Mouse (Mus musculus) kidney, embryonic 14.5 days (tissue): ENCODE measurements around the gene Lonp1. TPM values are rescaled to one million over a fixed set of nuclear protein-coding genes. Genes with fewer than 3 reads are reported as not detected.

Experiments used
- ATAC-seq: fragments of 200-750 bp; cut with Nextera tagmentation; 2 replicates; pipeline ENCODE4 v1.8.0; 2017; ENCODE audit warnings: moderate number of reproducible peaks, mild to moderate bottlenecking, moderate TSS enrichment, moderate library complexity; ENCODE audit not compliant: low FRiP score, low TSS enrichment
- H3K27ac ChIP-seq: fragments of 300-500 bp; sonication (generic); 2 replicates; pipeline ENCODE4 v1.5.1; 2014; ENCODE audit warnings: low read depth, mild to moderate bottlenecking, low read length, moderate library complexity, mixed read lengths
- H3K27me3 ChIP-seq: fragments of 300-500 bp; sonication (generic); 2 replicates; pipeline ENCODE4 v1.6.1; 2014; ENCODE audit warnings: mild to moderate bottlenecking, low read length; ENCODE audit not compliant: control insufficient read depth, insufficient read depth
- H3K36me3 ChIP-seq: fragments of 300-500 bp; sonication (generic); 2 replicates; pipeline ENCODE4 v1.6.1; 2014; ENCODE audit warnings: low read length, mixed read lengths; ENCODE audit not compliant: control insufficient read depth, insufficient read depth
- H3K4me1 ChIP-seq: fragments of 300-500 bp; sonication (generic); 2 replicates; pipeline ENCODE4 v1.6.1; 2014; ENCODE audit warnings: low read length, mixed read lengths; ENCODE audit not compliant: control insufficient read depth, insufficient read depth
- H3K4me2 ChIP-seq: fragments of 300-500 bp; sonication (generic); replicated peaks from 2 replicates; pipeline ENCODE4 v1.6.1; 2014; ENCODE audit warnings: low read depth, mild to moderate bottlenecking, low read length
- H3K4me3 ChIP-seq: fragments of 300-500 bp; sonication (generic); 2 replicates; pipeline ENCODE4 v1.5.1; 2014; ENCODE audit warnings: mild to moderate bottlenecking, low read length
- H3K9ac ChIP-seq: fragments of 300-500 bp; sonication (generic); 2 replicates; pipeline ENCODE4 v1.6.1; 2014; ENCODE audit warnings: low read depth, mild to moderate bottlenecking, low read length, moderate library complexity
- H3K9me3 ChIP-seq: fragments of 300-500 bp; sonication (generic); 2 replicates; pipeline ENCODE4 v1.6.1; 2016; ENCODE audit warnings: low read length; ENCODE audit not compliant: control insufficient read depth
- WGBS: fragments of 180-500 bp; shearing (Covaris S2); extraction: QIAGEN DNeasy Blood & Tissue Kit; methylation state at CpG from one replicate; pipeline ENCODE4 v1.1.7; 2014; 5-methylcytosine and 5-hydroxymethylcytosine counted together
- polyA plus RNA-seq: library from polyadenylated mRNA; unstranded; fragments of >200 nt; fragmentation: Nextera tagmentation; extraction: Ambion mirVana; gene quantifications from 2 replicates; pipeline ENCODE4 v1.2.1, GENCODE M21; 2014

Gene Lonp1
- polyA plus RNA-seq, 1 experiment from 2014 or later = 63.2 TPM

- 57% methylated on average over 3 of the region's 3 CpGs for WGBS
- Histone ChIP-seq H3K36me3 (no peaks in the 10 kb centered on the region), H3K4me1 (peaks cover 12% of the 10 kb centered on the region; the same call in 1 of the 2 replicates), H3K4me3 (peak overlapping the region; percentile 18), H3K4me2 (peak overlapping the region; percentile 39), H3K27ac (no peak overlapping the region), H3K9me3 (no peaks in the 10 kb centered on the region), H3K9ac (no peak overlapping the region), H3K27me3 (no peaks in the 10 kb centered on the region)
- ATAC-seq = no peak
Observed at GRCm38 (mm10) chr17:56663659-56664058, 37.0 kb upstream of the Lonp1 start.

- no peak overlapping the region for H3K4me2 ChIP-seq
- ATAC-seq = no peak
Observed at GRCm38 (mm10) chr17:56656171-56656570, 29.5 kb upstream of the Lonp1 start.

DNA sequence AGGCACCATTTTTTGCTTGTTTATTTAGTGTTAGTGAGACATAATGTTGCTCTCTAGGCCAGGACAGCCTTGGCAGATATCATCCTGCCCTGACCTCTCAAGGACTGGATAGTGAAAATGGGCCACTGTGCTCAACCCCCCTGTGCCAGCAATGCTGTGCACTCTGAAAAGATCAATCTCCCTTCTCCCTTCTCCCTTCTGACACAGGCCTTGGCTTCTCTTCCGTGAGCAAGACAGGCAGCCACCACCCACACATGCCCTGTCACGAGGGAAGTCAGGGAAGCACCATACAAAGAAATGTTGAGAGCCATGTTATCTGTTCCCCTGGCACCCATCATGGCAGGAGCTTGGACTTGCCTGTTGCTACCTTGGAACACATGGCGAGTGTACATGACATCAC, 28.6 kb upstream of the Lonp1 start:
- no peak overlapping the region for H3K27ac ChIP-seq
- H3K27me3 ChIP-seq = no peaks in the 10 kb centered on the region
- no peak for ATAC-seq
- no peaks in the 10 kb centered on the region for H3K36me3 ChIP-seq
- 80% methylated on average over 3 of the region's 3 CpGs for WGBS
- no peaks in the 10 kb centered on the region for H3K4me1 ChIP-seq
- no peak overlapping the region for H3K4me3 ChIP-seq
- H3K9ac ChIP-seq = no peak overlapping the region
- H3K9me3 ChIP-seq = no peaks in the 10 kb centered on the region
- H3K4me2 ChIP-seq = no peak overlapping the region

More at GRCm38 (mm10) chr17:56656171-56656570, 29.5 kb upstream of the Lonp1 start:
- Histone ChIP-seq H3K27ac (no peak overlapping the region), H3K9me3 (no peaks in the 10 kb centered on the region), H3K27me3 (no peaks in the 10 kb centered on the region), H3K9ac (no peak overlapping the region), H3K36me3 (no peaks in the 10 kb centered on the region), H3K4me1 (no peaks in the 10 kb centered on the region), H3K4me3 (no peak overlapping the region)
- 89% methylated on average over 6 of the region's 6 CpGs for WGBS

DNA sequence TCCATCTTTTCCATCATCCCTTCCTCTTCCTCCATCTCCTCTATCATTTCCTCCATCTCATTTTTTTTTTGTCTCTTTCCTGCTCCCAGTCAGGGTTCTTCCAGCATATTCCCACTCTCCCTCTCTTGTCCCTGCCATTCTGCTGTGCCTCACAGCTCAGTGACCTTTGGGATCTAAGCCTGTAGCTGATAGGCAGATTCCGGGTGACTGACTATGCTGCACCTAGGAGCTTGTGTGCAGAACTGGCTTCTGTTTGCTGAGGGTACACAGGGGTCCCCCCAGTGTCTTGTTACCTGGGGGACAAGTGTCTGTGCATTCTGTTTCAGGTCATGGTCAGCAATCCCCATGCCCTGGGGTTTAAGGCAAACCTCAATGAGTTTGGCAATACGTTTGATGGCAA, 28.1 kb upstream of the Lonp1 start:
- Histone ChIP-seq H3K9ac (no peak overlapping the region), H3K4me2 (no peak overlapping the region), H3K4me1 (no peaks in the 10 kb centered on the region), H3K9me3 (no peaks in the 10 kb centered on the region), H3K27me3 (no peaks in the 10 kb centered on the region), H3K4me3 (no peak overlapping the region), H3K27ac (no peak overlapping the region), H3K36me3 (no peaks in the 10 kb centered on the region)
- 53% methylated on average over 2 of the region's 2 CpGs for WGBS
- ATAC-seq = no peak

DNA sequence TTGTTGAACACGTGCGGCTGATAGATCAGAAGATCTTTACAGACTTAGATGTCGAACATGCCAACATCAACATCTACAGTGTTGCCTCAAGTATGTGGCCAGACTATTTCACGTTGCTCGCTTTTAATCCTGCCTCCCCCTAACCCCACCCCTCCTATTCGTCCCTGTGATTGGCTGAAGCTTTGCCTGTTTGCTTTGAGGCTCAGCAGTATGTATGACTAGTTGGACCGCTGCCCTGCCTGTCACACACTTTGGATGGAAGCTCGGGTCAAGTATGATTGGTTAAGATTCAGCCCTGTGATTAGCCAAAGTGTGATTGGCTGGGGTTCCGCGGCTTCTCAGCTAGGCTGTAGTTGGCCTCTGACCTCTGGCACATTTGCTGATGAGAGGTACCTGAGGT, 25.1 kb upstream of the Lonp1 start:
- Histone ChIP-seq H3K9ac (no peak overlapping the region), H3K27me3 (no peaks in the 10 kb centered on the region), H3K4me1 (no peaks in the 10 kb centered on the region), H3K9me3 (no peaks in the 10 kb centered on the region), H3K4me2 (peak overlapping the region; percentile 25; the same call in 1 of the 2 replicates), H3K27ac (no peak overlapping the region), H3K4me3 (no peak overlapping the region), H3K36me3 (no peaks in the 10 kb centered on the region)
- peak; percentile 48; the same call in 1 of the 2 replicates for ATAC-seq
- WGBS = 17% methylated on average over 10 of the region's 10 CpGs

- Histone ChIP-seq H3K9ac (no peak overlapping the region), H3K4me2 (no peak overlapping the region), H3K9me3 (no peaks in the 10 kb centered on the region), H3K27ac (no peak overlapping the region), H3K4me3 (no peak overlapping the region), H3K36me3 (no peaks in the 10 kb centered on the region), H3K4me1 (no peaks in the 10 kb centered on the region), H3K27me3 (no peaks in the 10 kb centered on the region)
- ATAC-seq = no peak
- 58% methylated on average over 11 of the region's 13 CpGs for WGBS
Observed at GRCm38 (mm10) chr17:56647546-56647945, 20.9 kb upstream of the Lonp1 start.

DNA sequence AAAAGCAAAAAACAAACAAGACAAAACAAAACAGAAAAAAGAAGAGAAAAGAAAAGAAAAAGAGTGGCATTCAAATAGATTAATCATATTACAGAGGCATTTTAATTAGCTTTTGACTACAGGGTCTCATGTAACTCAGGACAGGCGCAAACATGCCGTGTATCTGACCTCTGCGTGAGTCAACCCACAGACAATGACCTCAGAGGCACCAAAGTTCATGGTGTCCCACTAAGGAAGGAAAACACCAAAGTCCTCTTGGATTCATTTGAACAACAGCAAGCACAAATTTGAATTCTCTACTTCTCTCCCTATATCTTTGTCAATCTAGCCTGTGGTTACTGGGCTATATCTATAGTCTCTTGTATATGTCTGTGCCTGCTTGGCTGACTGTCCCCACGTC, 16.6 kb upstream of the Lonp1 start:
- no peaks in the 10 kb centered on the region for H3K36me3 ChIP-seq
- no peak overlapping the region for H3K27ac ChIP-seq
- WGBS = 79% methylated on average over 4 of the region's 4 CpGs
- H3K4me3 ChIP-seq = no peak overlapping the region
- no peak overlapping the region for H3K9ac ChIP-seq
- no peak for ATAC-seq
- no peak overlapping the region for H3K4me2 ChIP-seq
- no peaks in the 10 kb centered on the region for H3K27me3 ChIP-seq
- H3K4me1 ChIP-seq = no peaks in the 10 kb centered on the region
- no peaks in the 10 kb centered on the region for H3K9me3 ChIP-seq

GRCm38 (mm10) chr17:56634023-56634422, 7.3 kb upstream of the Lonp1 start:
- 86% methylated on average over 6 of the region's 6 CpGs for WGBS
- Histone ChIP-seq H3K36me3 (no peaks in the 10 kb centered on the region), H3K9me3 (no peaks in the 10 kb centered on the region), H3K4me2 (no peak overlapping the region), H3K27me3 (no peaks in the 10 kb centered on the region), H3K27ac (no peak overlapping the region), H3K9ac (no peak overlapping the region), H3K4me1 (no peaks in the 10 kb centered on the region), H3K4me3 (no peak overlapping the region)
- ATAC-seq = no peak

DNA sequence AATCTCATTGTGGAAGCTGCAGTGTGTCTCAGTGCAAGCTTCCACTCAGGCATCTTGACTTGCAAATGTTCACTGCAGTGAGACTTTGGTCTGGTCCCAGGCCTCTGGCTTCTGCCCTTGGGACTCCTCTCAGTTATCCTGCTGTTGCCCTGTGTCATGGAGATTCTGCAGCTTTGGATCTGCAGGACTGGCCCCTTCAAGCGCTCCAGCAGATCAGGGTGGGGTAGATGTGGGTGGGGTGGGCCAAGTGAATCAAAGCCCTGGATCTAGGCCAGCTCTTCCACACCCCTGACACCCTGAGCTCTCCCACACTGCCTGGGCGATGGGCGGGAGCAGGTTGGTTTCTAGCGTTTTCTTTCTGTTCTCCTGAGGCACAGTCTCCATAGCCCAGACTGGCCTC, 5.1 kb upstream of the Lonp1 start:
- WGBS = 54% methylated on average over 4 of the region's 4 CpGs
- no peak for ATAC-seq

More for the DNA sequence above, 5.1 kb upstream of the Lonp1 start:
- Histone ChIP-seq H3K27me3 (no peaks in the 10 kb centered on the region), H3K9ac (no peak overlapping the region), H3K9me3 (no peaks in the 10 kb centered on the region), H3K4me1 (no peaks in the 10 kb centered on the region), H3K27ac (no peak overlapping the region), H3K4me2 (no peak overlapping the region), H3K4me3 (no peak overlapping the region), H3K36me3 (no peaks in the 10 kb centered on the region)
